Mouse (Mus musculus) midbrain, embryonic 14.5 days (tissue): ENCODE measurements around the gene Chad. TPM values are rescaled to one million over a fixed set of nuclear protein-coding genes. Genes with fewer than 3 reads are reported as not detected.

ENCODE experiments used
- polyA plus RNA-seq: library from polyadenylated mRNA; unstranded; fragments of >200 nt; fragmentation: Nextera tagmentation; extraction: Ambion mirVana; gene quantifications from 2 replicates; pipeline ENCODE4 v1.2.1, GENCODE M21; 2014

Gene Chad
- polyA plus RNA-seq, 1 experiment from 2014 or later, result not detected

Other genes starting within 250 kb of the Chad start
- 122 and 144 TPM in 2 replicates for gene Luc7l3, start 243.1 kb upstream of the Chad start, polyA plus RNA-seq
- gene Ankrd40, start 237.0 kb upstream of the Chad start, polyA plus RNA-seq, result 11.9 and 13.1 TPM in 2 replicates
- 0.19 and 0.50 TPM in 2 replicates for gene Abcc3, start 172.1 kb upstream of the Chad start, polyA plus RNA-seq
- gene Cacna1g, start 90.8 kb upstream of the Chad start, polyA plus RNA-seq, result 20.1 and 22.7 TPM in 2 replicates
- 0.42 and 0.54 TPM in 2 replicates for gene Spata20, start 78.9 kb upstream of the Chad start, polyA plus RNA-seq
- 0.23 and 0.43 TPM in 2 replicates for gene Epn3, start 65.1 kb upstream of the Chad start, polyA plus RNA-seq
- gene Mycbpap, start 43.3 kb upstream of the Chad start, polyA plus RNA-seq, result 2.1 and 3.3 TPM in 2 replicates
- gene Rsad1, start 15.8 kb upstream of the Chad start, polyA plus RNA-seq, result 5.9 and 8.0 TPM in 2 replicates
- 1.1 and 2.0 TPM in 2 replicates for gene Acsf2, start 36.8 kb downstream of the Chad start, polyA plus RNA-seq
- gene Lrrc59, start 64.7 kb downstream of the Chad start, polyA plus RNA-seq, result 118 and 138 TPM in 2 replicates
- gene Mrpl27, start 88.7 kb downstream of the Chad start, polyA plus RNA-seq, result 115 and 131 TPM in 2 replicates
- gene Eme1, start 88.9 kb downstream of the Chad start, polyA plus RNA-seq, result 2.2 and 4.4 TPM in 2 replicates
- gene Xylt2, start 112.5 kb downstream of the Chad start, polyA plus RNA-seq, result 11.0 and 13.0 TPM in 2 replicates
- gene Gm11541, start 139.5 kb downstream of the Chad start, polyA plus RNA-seq, result not detected in 2 replicates
- gene Cdc34b, start 176.7 kb downstream of the Chad start, polyA plus RNA-seq, result 0.24 TPM in 1 of 2 replicates, not detected in the other
- gene Tmem92, start 217.7 kb downstream of the Chad start, polyA plus RNA-seq, result not detected in 2 replicates